Mouse (Mus musculus) left cerebral cortex, adult 2 months (tissue): ENCODE data around the gene Gpr89. TPM values are rescaled to one million over a fixed set of nuclear protein-coding genes. Genes with fewer than 3 reads are reported as not detected.

Experiments used
- DNase-seq, 2 experiments: peaks; one replicate each; pipeline ENCODE4 v3.0.0; 2021 to 2022; ENCODE audit warnings: low spot score in 2 of 2, mixed read lengths in 1 of 2; ENCODE audit errors: extremely low spot score in 1 of 2
- H3K27ac ChIP-seq: fragments of 200-600 bp; 2 replicates; pipeline ENCODE4 v1.8.1; 2022
- H3K4me3 ChIP-seq: fragments of 200-600 bp; 2 replicates; pipeline ENCODE4 v1.8.1; 2022
- CTCF ChIP-seq: fragments of 200-600 bp; IDR thresholded peaks from 2 replicates; pipeline ENCODE4 v1.8.1; 2022; ENCODE audit warnings: antibody characterized with exemption, mild to moderate bottlenecking, moderate library complexity
- intact Hi-C: fragments of 180-260 bp; cut with DNase I; formaldehyde crosslinking; loops from one replicate; pipeline ENCODE4 v1.15.1; 2025
- total RNA-seq, 2 experiments: library from RNA; stranded (reverse); gene quantifications; 2 replicates each; pipeline ENCODE4 v1.2.3; 2021

The Gpr89 gene
- total RNA-seq, 2 experiments from 2014 or later: 40.7 to 42.8 TPM

- Histone ChIP-seq H3K4me3 (no peak overlapping the region), H3K27ac (no peak overlapping the region)
- intact Hi-C loops: no loop called here
- no peak for TF ChIP-seq CTCF
- no peak for DNase-seq
Measured at GRCm38 (mm10) chr3:96869091-96869490, 36.1 kb downstream of the Gpr89 start.

- intact Hi-C loops: no loop called here
- Histone ChIP-seq H3K4me3 (no peak overlapping the region), H3K27ac (no peak overlapping the region)
- no peak for TF ChIP-seq CTCF
- DNase-seq: no peak
Measured at GRCm38 (mm10) chr3:96868566-96868965, 36.6 kb downstream of the Gpr89 start.

- DNase-seq: no peak
- no peak for TF ChIP-seq CTCF
- intact Hi-C loops: no loop called here
- no peak overlapping the region for H3K4me3 ChIP-seq
- no peak overlapping the region for H3K27ac ChIP-seq
Measured at GRCm38 (mm10) chr3:96867863-96868262, 37.3 kb downstream of the Gpr89 start.

GRCm38 (mm10) chr3:96860498-96860897, 44.6 kb downstream of the Gpr89 start:
- intact Hi-C loops: no loop called here
- no peak for TF ChIP-seq CTCF
- Histone ChIP-seq H3K4me3 (no peak overlapping the region), H3K27ac (no peak overlapping the region)
- DNase-seq: no peak

GRCm38 (mm10) chr3:96855833-96856232, 49.3 kb downstream of the Gpr89 start:
- intact Hi-C loops: no loop called here
- no peak overlapping the region for H3K4me3 ChIP-seq
- no peak for TF ChIP-seq CTCF
- H3K27ac ChIP-seq: no peak overlapping the region
- DNase-seq: no peak

- H3K4me3 ChIP-seq: no peak overlapping the region
- no peak for TF ChIP-seq CTCF
- no peak for DNase-seq
- intact Hi-C loops: no loop called here
- no peak overlapping the region for H3K27ac ChIP-seq
Measured at GRCm38 (mm10) chr3:96854376-96854775, 50.8 kb downstream of the Gpr89 start.

GRCm38 (mm10) chr3:96852561-96852960, 52.6 kb downstream of the Gpr89 start:
- TF ChIP-seq CTCF: no peak
- H3K4me3 ChIP-seq: no peak overlapping the region
- DNase-seq: no peak
- intact Hi-C loops: no loop called here
- H3K27ac ChIP-seq: no peak overlapping the region

GRCm38 (mm10) chr3:96849168-96849727, 55.9 kb downstream of the Gpr89 start:
- intact Hi-C loops: no loop called here
- TF ChIP-seq CTCF: no peak
- H3K27ac ChIP-seq: no peak overlapping the region

GRCm38 (mm10) chr3:96848470-96848869, 56.7 kb downstream of the Gpr89 start:
- Histone ChIP-seq H3K4me3 (no peak overlapping the region), H3K27ac (no peak overlapping the region)
- intact Hi-C loops: no loop called here
- no peak for DNase-seq
- TF ChIP-seq CTCF: no peak

More at GRCm38 (mm10) chr3:96849168-96849727, 55.9 kb downstream of the Gpr89 start:
- H3K4me3 ChIP-seq: no peak overlapping the region
- no peak for DNase-seq

- intact Hi-C loops: no loop called here
- Histone ChIP-seq H3K27ac (no peak overlapping the region), H3K4me3 (no peak overlapping the region)
- DNase-seq: no peak
- no peak for TF ChIP-seq CTCF
Measured at GRCm38 (mm10) chr3:96847661-96848060, 57.5 kb downstream of the Gpr89 start.

GRCm38 (mm10) chr3:96846985-96847384, 58.2 kb downstream of the Gpr89 start:
- intact Hi-C loops: no loop called here
- TF ChIP-seq CTCF: no peak
- no peak for DNase-seq
- no peak overlapping the region for H3K27ac ChIP-seq
- no peak overlapping the region for H3K4me3 ChIP-seq

GRCm38 (mm10) chr3:96845806-96846205, 59.3 kb downstream of the Gpr89 start:
- no peak for DNase-seq
- no peak for TF ChIP-seq CTCF
- H3K27ac ChIP-seq: no peak overlapping the region
- no peak overlapping the region for H3K4me3 ChIP-seq
- intact Hi-C loops: no loop called here

GRCm38 (mm10) chr3:96845191-96845590, 60.0 kb downstream of the Gpr89 start:
- Histone ChIP-seq H3K27ac (no peak overlapping the region), H3K4me3 (no peak overlapping the region)
- DNase-seq: no peak
- intact Hi-C loops: no loop called here
- no peak for TF ChIP-seq CTCF
